Mouse (Mus musculus): ENCODE measurements at regions not wholly inside any gene's neighbourhood (a gene's known extent, or its start where the extent isn't known, plus 50 kb on each side); places are given as distances from the start of the nearest gene placed in this dataset.

- TF ChIP-seq EP300 (IDR thresholded peaks at IDR 0.05; ENCODE audit: low read depth) = no peak
- TF ChIP-seq CTCF (IDR thresholded peaks at IDR 0.05; ENCODE audit: low read depth) = no peak
Observed at GRCm38 (mm10) chr4:40625911-40626310, 77.1 kb downstream of the Aptx start.
